Mouse (Mus musculus) hindbrain, embryonic 10.5 days (tissue): ENCODE results near the gene Coro7. TPM values are rescaled to one million over a fixed set of nuclear protein-coding genes. Genes with fewer than 3 reads are reported as not detected.

Experiments used
- DNase-seq: peaks from one replicate; pipeline ENCODE4 v3.0.0-alpha.2; 2017; ENCODE audit warnings: low spot score
- H3K27ac ChIP-seq: fragments of 300-500 bp; sonication (generic); 2 replicates; pipeline ENCODE4 v1.5.1; 2016; ENCODE audit warnings: mild to moderate bottlenecking, moderate library complexity
- H3K27me3 ChIP-seq: fragments of 300-500 bp; sonication (generic); 2 replicates; pipeline ENCODE4 v1.6.1; 2016; ENCODE audit warnings: mild to moderate bottlenecking; ENCODE audit not compliant: poor library complexity, insufficient read depth, severe bottlenecking
- H3K36me3 ChIP-seq: fragments of 300-500 bp; sonication (generic); 2 replicates; pipeline ENCODE4 v1.6.1; 2016; ENCODE audit warnings: mild to moderate bottlenecking, moderate library complexity
- H3K4me1 ChIP-seq: fragments of 300-500 bp; sonication (generic); replicated peaks from 2 replicates; pipeline ENCODE4 v1.6.1; 2016; ENCODE audit warnings: mild to moderate bottlenecking
- H3K4me3 ChIP-seq: fragments of 300-500 bp; sonication (generic); 2 replicates; pipeline ENCODE4 v1.5.1; 2016; ENCODE audit warnings: mild to moderate bottlenecking, moderate library complexity
- H3K9me3 ChIP-seq: fragments of 300-500 bp; sonication (generic); 2 replicates; pipeline ENCODE4 v1.6.1; 2016; ENCODE audit warnings: mild to moderate bottlenecking, moderate library complexity
- WGBS: fragments of 180-500 bp; shearing (Covaris S2); methylation state at CpG from one replicate; pipeline ENCODE4 v1.1.7; 2016; 5-methylcytosine and 5-hydroxymethylcytosine counted together
- polyA plus RNA-seq: library from polyadenylated mRNA; unstranded; fragments of >200 nt; fragmentation: Nextera tagmentation; extraction: Ambion mirVana; gene quantifications from 2 replicates; pipeline ENCODE4 v1.2.1, GENCODE M21; 2016

The Coro7 gene
- polyA plus RNA-seq, 1 experiment from 2014 or later: 25.5 TPM

DNA sequence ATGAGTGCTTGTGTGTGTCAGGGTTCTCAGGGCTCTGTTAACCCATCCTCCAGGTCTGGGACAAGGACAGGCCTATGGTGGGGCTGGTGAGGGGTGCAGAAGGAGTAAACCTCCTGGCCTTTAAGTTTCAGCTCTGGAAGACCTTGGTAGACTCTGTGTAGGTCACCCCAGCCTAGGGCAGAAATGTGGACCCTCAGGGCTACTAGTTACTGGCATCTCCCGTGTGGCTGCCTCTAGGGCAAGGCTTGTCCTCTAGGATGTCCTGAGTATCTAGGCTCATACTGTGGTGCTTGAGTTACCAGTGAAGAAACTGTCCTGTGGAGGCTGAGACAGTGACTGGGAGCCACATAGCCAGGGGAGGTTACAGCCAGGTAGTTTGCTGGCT is 76.1 kb downstream of the Coro7 start:
- peaks cover 5% of the 10 kb centered on the region for H3K36me3 ChIP-seq
- no peaks in the 10 kb centered on the region for H3K27me3 ChIP-seq
- H3K4me1 ChIP-seq: peaks cover 99% of the 10 kb centered on the region
- H3K9me3 ChIP-seq: no peaks in the 10 kb centered on the region
- WGBS: 66% methylated on average over 1 of the region's 1 CpGs
- H3K4me3 ChIP-seq: peak overlapping the region; percentile 30
- peak overlapping the region; percentile 84 for H3K27ac ChIP-seq
- no peak for DNase-seq

GRCm38 (mm10) chr16:4602766-4603452 is 76.7 kb downstream of the Coro7 start:
- WGBS: 37% methylated on average over 7 of the region's 7 CpGs
- H3K4me1 ChIP-seq: peaks cover 99% of the 10 kb centered on the region
- H3K27ac ChIP-seq: peak overlapping the region; percentile 84
- H3K9me3 ChIP-seq: no peaks in the 10 kb centered on the region
- H3K4me3 ChIP-seq: peak overlapping the region; percentile 30
- H3K36me3 ChIP-seq: peaks cover 2% of the 10 kb centered on the region
- no peaks in the 10 kb centered on the region for H3K27me3 ChIP-seq
- DNase-seq: no peak

GRCm38 (mm10) chr16:4602189-4602588 is 77.4 kb downstream of the Coro7 start:
- Histone ChIP-seq H3K4me1 (peaks cover 100% of the 10 kb centered on the region), H3K27me3 (no peaks in the 10 kb centered on the region), H3K4me3 (peak overlapping the region; percentile 30; the same call in 1 of the 2 replicates), H3K9me3 (no peaks in the 10 kb centered on the region), H3K27ac (peak overlapping the region; percentile 84), H3K36me3 (peaks cover 2% of the 10 kb centered on the region; the same call in 1 of the 2 replicates)
- WGBS: 8% methylated on average over 3 of the region's 3 CpGs
- no peak for DNase-seq

DNA sequence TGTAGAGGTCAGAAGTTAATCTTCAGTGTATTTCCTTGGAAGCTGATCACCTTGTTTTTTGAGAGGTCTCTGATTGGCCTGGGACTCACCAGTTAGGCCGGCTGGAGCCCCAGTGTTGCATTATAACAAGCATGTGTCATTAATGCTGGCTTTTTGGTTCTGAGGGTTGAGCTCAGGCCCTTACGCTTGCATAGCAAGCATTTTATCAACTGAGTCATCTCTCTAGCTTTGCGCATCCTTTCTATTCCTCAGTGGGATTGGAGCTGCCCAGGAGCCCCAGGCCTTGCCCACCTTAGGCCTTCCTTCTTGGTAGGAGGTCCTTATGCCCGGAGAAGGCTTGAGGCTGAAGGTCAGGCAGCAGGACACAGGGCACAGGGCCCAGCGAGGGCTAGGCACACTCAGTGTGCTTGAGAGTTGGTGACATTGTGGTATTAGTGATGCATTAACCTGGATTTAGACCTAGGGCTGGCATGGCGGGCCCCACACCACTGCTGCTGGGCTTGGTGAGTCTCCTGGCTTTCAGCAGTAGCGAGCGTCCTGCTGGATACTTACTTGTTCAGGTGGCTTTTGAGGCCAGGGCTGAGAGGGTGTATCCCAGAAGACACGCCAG is 78.8 kb downstream of the Coro7 start:
- 79% methylated on average over 9 of the region's 9 CpGs for WGBS
- Histone ChIP-seq H3K36me3 (peaks cover 2% of the 10 kb centered on the region; the same call in 1 of the 2 replicates), H3K27me3 (no peaks in the 10 kb centered on the region), H3K27ac (peak overlapping the region; percentile 64), H3K9me3 (no peaks in the 10 kb centered on the region), H3K4me1 (peaks cover 100% of the 10 kb centered on the region), H3K4me3 (no peak overlapping the region)
- DNase-seq: no peak

DNA sequence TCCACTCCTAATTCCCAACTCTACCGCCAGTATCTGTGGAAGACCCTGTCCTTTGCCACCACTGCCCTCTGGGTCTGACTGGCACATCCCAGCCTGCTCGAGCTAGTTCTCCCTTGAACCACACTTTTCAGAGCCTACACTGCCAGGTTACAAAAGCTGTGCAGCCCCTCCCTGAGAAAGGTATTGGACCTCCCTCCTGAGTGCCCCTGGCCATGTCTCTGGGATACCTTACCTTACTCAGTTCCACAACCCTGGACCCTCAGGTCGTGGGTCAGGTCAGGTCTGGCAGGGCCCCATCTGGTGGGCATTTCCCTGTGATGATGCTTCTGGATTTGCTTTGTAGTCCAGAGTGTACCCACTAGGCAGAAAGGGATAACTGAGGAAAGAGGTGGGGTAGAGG is 80.0 kb downstream of the Coro7 start:
- H3K9me3 ChIP-seq: no peaks in the 10 kb centered on the region
- H3K36me3 ChIP-seq: peaks cover 2% of the 10 kb centered on the region; the same call in 1 of the 2 replicates
- H3K27me3 ChIP-seq: no peaks in the 10 kb centered on the region
- DNase-seq: no peak
- peak overlapping the region; percentile 90; the same call in 1 of the 2 replicates for H3K4me3 ChIP-seq
- 81% methylated on average over 3 of the region's 3 CpGs for WGBS
- peak overlapping the region; percentile 99 for H3K27ac ChIP-seq
- H3K4me1 ChIP-seq: peaks cover 98% of the 10 kb centered on the region

GRCm38 (mm10) chr16:4598891-4599543 is 80.6 kb downstream of the Coro7 start:
- Histone ChIP-seq H3K4me3 (peak overlapping the region; percentile 90), H3K36me3 (peaks cover 2% of the 10 kb centered on the region; the same call in 1 of the 2 replicates), H3K4me1 (peaks cover 97% of the 10 kb centered on the region), H3K27ac (peak overlapping the region; percentile 99), H3K9me3 (no peaks in the 10 kb centered on the region), H3K27me3 (no peaks in the 10 kb centered on the region)
- 27% methylated on average over 6 of the region's 6 CpGs for WGBS
- peak; percentile 51 for DNase-seq

DNA sequence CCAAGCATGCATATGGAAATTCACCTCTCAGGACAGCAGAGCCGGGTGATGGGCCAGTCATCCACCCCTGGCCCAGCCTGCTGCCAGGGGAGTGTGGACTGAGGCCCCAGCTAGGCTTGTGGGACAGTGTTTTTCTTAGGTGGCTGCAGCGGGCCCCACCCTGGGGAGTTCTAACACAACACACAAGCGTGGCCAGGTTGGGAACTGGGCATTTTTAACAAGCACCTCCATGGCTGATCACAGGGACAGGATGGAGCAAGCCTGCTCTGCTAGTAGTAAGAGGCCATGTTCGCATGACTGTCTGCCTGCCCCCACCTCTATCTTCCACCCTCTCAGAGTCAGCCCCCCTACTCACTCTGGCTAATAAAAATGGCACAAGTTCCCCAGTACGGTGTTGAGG is 81.5 kb downstream of the Coro7 start:
- 69% methylated on average over 5 of the region's 5 CpGs for WGBS
- peak overlapping the region; percentile 99 for H3K27ac ChIP-seq
- H3K36me3 ChIP-seq: peaks cover 2% of the 10 kb centered on the region; the same call in 1 of the 2 replicates
- peaks cover 97% of the 10 kb centered on the region for H3K4me1 ChIP-seq
- peak overlapping the region; percentile 90 for H3K4me3 ChIP-seq
- DNase-seq: no peak
- H3K27me3 ChIP-seq: no peaks in the 10 kb centered on the region
- H3K9me3 ChIP-seq: no peaks in the 10 kb centered on the region

DNA sequence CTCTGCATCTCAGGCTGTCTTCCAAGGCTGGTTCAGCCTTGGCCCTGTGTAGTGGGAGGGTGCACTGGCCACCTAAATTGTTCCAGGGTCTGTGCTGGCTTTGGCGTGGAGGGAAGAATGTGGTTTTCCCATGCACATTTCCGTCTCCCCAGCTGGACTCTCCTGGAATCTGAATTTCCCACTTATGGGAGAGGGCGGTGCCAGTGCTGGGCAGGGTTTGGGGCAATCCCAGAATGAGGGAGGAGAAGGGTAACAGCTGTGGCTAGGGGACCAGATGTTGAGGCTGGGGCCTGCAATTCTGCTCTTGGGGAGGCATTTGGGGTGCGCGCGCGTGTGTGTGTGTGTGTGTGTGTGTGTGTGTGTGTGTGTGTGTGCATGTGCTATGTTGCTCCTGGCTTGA is 82.3 kb downstream of the Coro7 start:
- 60% methylated on average over 7 of the region's 7 CpGs for WGBS
- Histone ChIP-seq H3K27me3 (no peaks in the 10 kb centered on the region), H3K4me3 (peak overlapping the region; percentile 90)

GRCm38 (mm10) chr16:4596836-4597235 is 82.7 kb downstream of the Coro7 start:
- Histone ChIP-seq H3K4me1 (peaks cover 93% of the 10 kb centered on the region), H3K36me3 (peaks cover 2% of the 10 kb centered on the region; the same call in 1 of the 2 replicates), H3K27me3 (no peaks in the 10 kb centered on the region), H3K4me3 (peak overlapping the region; percentile 90), H3K9me3 (no peaks in the 10 kb centered on the region), H3K27ac (peak overlapping the region; percentile 99)
- no peak for DNase-seq
- 43% methylated on average over 2 of the region's 2 CpGs for WGBS

More for the DNA sequence above, 82.3 kb downstream of the Coro7 start:
- H3K27ac ChIP-seq: peak overlapping the region; percentile 99
- peaks cover 97% of the 10 kb centered on the region for H3K4me1 ChIP-seq
- DNase-seq: no peak
- no peaks in the 10 kb centered on the region for H3K9me3 ChIP-seq
- peaks cover 2% of the 10 kb centered on the region; the same call in 1 of the 2 replicates for H3K36me3 ChIP-seq

- 2% methylated on average over 3 of the region's 3 CpGs for WGBS
- Histone ChIP-seq H3K4me1 (peaks cover 87% of the 10 kb centered on the region), H3K9me3 (no peaks in the 10 kb centered on the region), H3K27me3 (no peaks in the 10 kb centered on the region), H3K36me3 (peaks cover 2% of the 10 kb centered on the region; the same call in 1 of the 2 replicates), H3K4me3 (peak overlapping the region; percentile 90), H3K27ac (peak overlapping the region; percentile 99)
- peak; percentile 73 for DNase-seq
Observed at GRCm38 (mm10) chr16:4596141-4596728, 83.3 kb downstream of the Coro7 start.

- H3K9me3 ChIP-seq: peaks cover 1% of the 10 kb centered on the region; the same call in 1 of the 2 replicates
- 4% methylated on average over 5 of the region's 5 CpGs for WGBS
- no peak for DNase-seq
- H3K4me3 ChIP-seq: peak overlapping the region; percentile 90
- no peaks in the 10 kb centered on the region for H3K27me3 ChIP-seq
- H3K27ac ChIP-seq: peak overlapping the region; percentile 99
- H3K4me1 ChIP-seq: peaks cover 80% of the 10 kb centered on the region
- H3K36me3 ChIP-seq: peaks cover 8% of the 10 kb centered on the region
Observed at GRCm38 (mm10) chr16:4595527-4595963, 84.0 kb downstream of the Coro7 start.

DNA sequence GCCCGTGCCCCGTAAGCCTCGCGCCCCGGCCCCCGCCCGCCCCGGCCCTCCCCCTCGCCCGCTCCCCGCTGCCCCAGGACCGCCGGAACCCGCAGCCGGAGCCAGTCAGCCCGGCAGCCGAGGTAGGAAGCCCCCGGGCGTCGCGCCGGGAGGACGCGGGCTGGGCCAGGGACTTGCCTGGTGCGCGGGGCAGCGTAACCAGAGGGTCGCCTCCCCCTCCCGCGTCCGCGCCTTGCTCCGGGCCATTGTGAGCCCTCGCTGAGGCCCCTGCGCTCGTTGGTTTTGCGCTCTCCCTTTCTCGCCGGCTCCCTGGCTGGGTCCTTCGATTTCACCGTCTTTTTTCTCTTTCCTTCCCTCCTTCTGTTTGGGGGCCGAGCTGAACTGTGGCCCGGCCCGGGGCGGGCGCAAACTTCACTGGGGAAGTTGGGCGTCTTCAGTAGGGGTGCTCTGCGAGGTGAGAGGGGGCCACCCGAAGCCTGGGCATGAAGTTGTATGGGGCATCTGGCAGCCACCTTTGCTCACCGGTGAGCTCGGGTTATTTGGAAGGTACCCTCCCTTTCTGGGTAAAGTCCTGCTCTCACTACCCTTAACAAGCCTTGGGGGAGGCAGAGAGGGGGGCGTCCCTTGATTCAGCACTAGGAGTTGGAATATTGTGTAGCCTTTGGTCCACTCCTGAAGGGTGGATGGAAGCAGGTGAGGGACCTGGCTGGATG is 84.6 kb downstream of the Coro7 start:
- WGBS: under 1% methylated on average over 52 of the region's 52 CpGs
- Histone ChIP-seq H3K9me3 (peaks cover 2% of the 10 kb centered on the region; the same call in 1 of the 2 replicates), H3K36me3 (peaks cover 10% of the 10 kb centered on the region), H3K27ac (peak overlapping the region; percentile 99), H3K4me3 (peak overlapping the region; percentile 90), H3K27me3 (no peaks in the 10 kb centered on the region), H3K4me1 (peaks cover 74% of the 10 kb centered on the region)
- DNase-seq: no peak
